Mouse (Mus musculus): ENCODE results near the gene Ntsr2.

DNA sequence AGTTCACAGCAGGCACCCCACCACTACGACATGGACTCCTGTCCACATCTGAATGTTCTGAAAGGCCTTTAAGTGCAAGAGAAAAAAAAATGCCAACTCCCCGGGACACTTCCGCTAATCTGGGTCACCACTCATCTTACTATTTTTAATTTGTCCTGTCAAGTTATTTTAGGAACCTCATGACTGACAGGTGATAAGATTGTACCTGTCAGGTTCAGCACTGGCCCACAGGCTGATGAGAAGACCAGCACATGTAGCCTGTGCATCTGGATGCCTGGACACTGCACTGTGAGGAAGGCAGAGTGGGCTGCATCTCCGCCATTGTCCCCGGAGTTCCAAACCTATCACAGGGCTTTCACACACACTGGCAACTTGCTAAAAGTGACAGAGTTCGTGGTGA, 3.4 kb upstream of the Ntsr2 start:
- TF ChIP-seq USF1 (IDR thresholded peaks at IDR 0.05; ENCODE audit: low read depth) (no peak), POLR2A (IDR thresholded peaks at IDR 0.05; ENCODE audit: insufficient read length, low read depth) (no peak), SRF (IDR thresholded peaks at IDR 0.05; ENCODE audit: control insufficient read depth, insufficient read length, low read depth) (no peak), TCF12 (IDR thresholded peaks at IDR 0.05; ENCODE audit: insufficient read depth, poor library complexity, severe bottlenecking) (no peak), POLR2AphosphoS2 (IDR thresholded peaks at IDR 0.05; ENCODE audit: insufficient read length, low read depth) (no peak), E2F4 (IDR thresholded peaks at IDR 0.05; ENCODE audit: insufficient read depth) (no peak), MYOG (IDR thresholded peaks at IDR 0.05; ENCODE audit: control insufficient read depth in 1 of 3, insufficient read depth in 1 of 3, insufficient read length in 2 of 3, low read depth in 2 of 3) (no peak), CEBPB (IDR thresholded peaks at IDR 0.05; ENCODE audit: insufficient read depth, poor library complexity, severe bottlenecking) (no peak), MAX (IDR thresholded peaks at IDR 0.05; ENCODE audit: low read depth) (no peak), REST (IDR thresholded peaks at IDR 0.05; ENCODE audit: insufficient read depth, insufficient read length) (no peak)

All from myocyte (in vitro differentiated cells).